Mouse (Mus musculus): ENCODE measurements around the gene Grin3b. TPM values are rescaled to one million over a fixed set of nuclear protein-coding genes. Genes with fewer than 3 reads are reported as not detected.

Gene Grin3b
- total and polyA plus RNA-seq, 2 experiments from 2014 or later: 0.14 to 0.18 TPM

GRCm38 (mm10) chr10:79945507-79946234 is 24.8 kb upstream of the Grin3b start:
- no peak overlapping the region for H3K27ac ChIP-seq (ENCODE audit: low read depth, low read length)
- no peak overlapping the region for H3K4me2 ChIP-seq (ENCODE audit: low read depth)
- WGBS: 19% methylated on average over 16 of the region's 16 CpGs
- ATAC-seq (0 out of 2 replicates have a peak, but pooled peaks have one; percentile 32), DNase-seq (no peak)
- no peaks in the 10 kb centered on the region for H3K27me3 ChIP-seq (ENCODE audit: insufficient read depth, low read length)
- H3K4me1 ChIP-seq (ENCODE audit: insufficient read depth): no peaks in the 10 kb centered on the region
- H3K9ac ChIP-seq: no peak overlapping the region
- H3K9me3 ChIP-seq (ENCODE audit: low read length): no peaks in the 10 kb centered on the region
- no peak for TF ChIP-seq CTCF (IDR thresholded peaks at IDR 0.05; ENCODE audit: low read depth)
- H3K4me3 ChIP-seq (ENCODE audit: low read depth, low read length): no peak overlapping the region
- peaks cover 11% of the 10 kb centered on the region; the same call in 1 of the 2 replicates for H3K36me3 ChIP-seq (ENCODE audit: insufficient read depth)

DNA sequence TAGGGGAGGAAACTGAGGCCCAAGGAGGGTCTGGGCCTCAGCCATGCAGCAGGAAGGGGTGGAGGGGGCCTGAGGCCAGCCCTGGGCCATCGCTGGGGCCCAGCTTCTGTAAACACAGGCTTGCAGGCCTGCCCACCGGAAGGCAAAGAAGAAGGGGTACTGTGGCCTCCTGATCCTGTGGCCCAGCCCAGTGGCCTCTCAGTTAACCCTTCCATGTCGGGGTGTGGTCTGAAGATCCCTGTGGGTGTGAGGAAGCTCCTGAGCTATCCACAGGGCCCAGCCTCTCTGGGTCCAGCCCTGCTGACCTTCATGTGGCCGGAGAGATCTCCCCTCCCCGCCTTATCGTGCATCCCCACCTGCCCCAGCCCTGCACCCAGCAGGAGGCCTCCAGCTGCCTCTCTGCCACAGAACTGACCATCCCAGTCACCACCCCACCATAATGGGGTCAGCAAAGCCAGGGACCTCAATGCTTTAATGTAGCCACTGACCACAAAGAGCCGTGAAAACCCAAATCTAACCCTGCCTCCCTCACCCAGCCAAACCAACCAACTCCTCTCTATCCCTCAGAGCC is 23.7 kb upstream of the Grin3b start:
- WGBS: 34% methylated on average over 7 of the region's 7 CpGs
- TF ChIP-seq CTCF (IDR thresholded peaks at IDR 0.05; ENCODE audit: low read depth): no peak
- ATAC-seq: no peak
- H3K4me1 ChIP-seq (ENCODE audit: insufficient read depth): no peaks in the 10 kb centered on the region
- no peak overlapping the region for H3K9ac ChIP-seq
- H3K27ac ChIP-seq (ENCODE audit: low read depth, low read length): no peak overlapping the region
- no peak for DNase-seq
- no peaks in the 10 kb centered on the region for H3K9me3 ChIP-seq (ENCODE audit: low read length)
- H3K4me3 ChIP-seq (ENCODE audit: low read depth, low read length): no peak overlapping the region
- no peaks in the 10 kb centered on the region for H3K27me3 ChIP-seq (ENCODE audit: insufficient read depth, low read length)
- no peak overlapping the region for H3K4me2 ChIP-seq (ENCODE audit: low read depth)
- H3K36me3 ChIP-seq (ENCODE audit: insufficient read depth): peaks cover 19% of the 10 kb centered on the region

- WGBS: 83% methylated on average over 6 of the region's 6 CpGs
- no peak for DNase-seq
- TF ChIP-seq CTCF (IDR thresholded peaks at IDR 0.05; ENCODE audit: low read depth): no peak
Observed at GRCm38 (mm10) chr10:79947502-79947901, 23.0 kb upstream of the Grin3b start.

DNA sequence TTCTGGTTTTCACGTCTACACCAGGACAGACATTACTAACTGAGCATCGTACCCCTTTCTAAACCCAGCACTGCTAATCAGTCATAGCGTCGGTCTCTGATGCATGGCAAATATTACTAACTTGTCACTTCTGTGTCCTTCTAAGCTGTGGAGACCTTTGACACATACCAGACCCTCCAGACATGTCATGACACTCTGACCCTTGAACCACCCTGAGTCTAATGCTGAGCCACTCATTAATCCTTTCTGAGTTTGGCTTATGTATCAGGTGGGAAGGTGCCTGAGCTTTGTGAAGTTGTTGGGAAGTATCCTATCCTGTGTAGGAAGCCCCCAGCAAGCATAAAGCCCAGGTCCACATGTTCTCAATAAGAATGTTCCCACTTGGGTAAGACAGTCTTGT is 20.6 kb upstream of the Grin3b start:
- 90% methylated on average over 4 of the region's 4 CpGs for WGBS
- Histone ChIP-seq H3K4me1 (ENCODE audit: insufficient read depth) (no peaks in the 10 kb centered on the region), H3K4me2 (ENCODE audit: low read depth) (no peak overlapping the region), H3K9ac (no peak overlapping the region), H3K9me3 (ENCODE audit: low read length) (no peaks in the 10 kb centered on the region), H3K27ac (ENCODE audit: low read depth, low read length) (no peak overlapping the region), H3K4me3 (ENCODE audit: low read depth, low read length) (no peak overlapping the region), H3K36me3 (ENCODE audit: insufficient read depth) (peaks cover 22% of the 10 kb centered on the region), H3K27me3 (ENCODE audit: insufficient read depth, low read length) (no peaks in the 10 kb centered on the region)
- TF ChIP-seq CTCF (IDR thresholded peaks at IDR 0.05; ENCODE audit: low read depth): no peak
- ATAC-seq (no peak), DNase-seq (no peak)

More at GRCm38 (mm10) chr10:79947502-79947901, 23.0 kb upstream of the Grin3b start:
- Histone ChIP-seq H3K9me3 (ENCODE audit: low read length) (no peaks in the 10 kb centered on the region), H3K4me2 (ENCODE audit: low read depth) (no peak overlapping the region), H3K9ac (no peak overlapping the region), H3K4me1 (ENCODE audit: insufficient read depth) (no peaks in the 10 kb centered on the region), H3K27me3 (ENCODE audit: insufficient read depth, low read length) (no peaks in the 10 kb centered on the region), H3K36me3 (ENCODE audit: insufficient read depth) (peaks cover 19% of the 10 kb centered on the region), H3K4me3 (ENCODE audit: low read depth, low read length) (no peak overlapping the region), H3K27ac (ENCODE audit: low read depth, low read length) (no peak overlapping the region)
- ATAC-seq: no peak

- H3K4me3 ChIP-seq (ENCODE audit: low read depth, low read length): no peak overlapping the region
- peaks cover 22% of the 10 kb centered on the region for H3K36me3 ChIP-seq (ENCODE audit: insufficient read depth)
- H3K4me1 ChIP-seq (ENCODE audit: insufficient read depth): no peaks in the 10 kb centered on the region
- 83% methylated on average over 18 of the region's 18 CpGs for WGBS
- DNase-seq (no peak), ATAC-seq (no peak)
- no peak overlapping the region for H3K9ac ChIP-seq
- H3K27me3 ChIP-seq (ENCODE audit: insufficient read depth, low read length): no peaks in the 10 kb centered on the region
- H3K27ac ChIP-seq (ENCODE audit: low read depth, low read length): no peak overlapping the region
- H3K4me2 ChIP-seq (ENCODE audit: low read depth): no peak overlapping the region
- no peaks in the 10 kb centered on the region for H3K9me3 ChIP-seq (ENCODE audit: low read length)
- no peak for TF ChIP-seq CTCF (IDR thresholded peaks at IDR 0.05; ENCODE audit: low read depth)
Observed at GRCm38 (mm10) chr10:79950661-79951060, 19.9 kb upstream of the Grin3b start.

DNA sequence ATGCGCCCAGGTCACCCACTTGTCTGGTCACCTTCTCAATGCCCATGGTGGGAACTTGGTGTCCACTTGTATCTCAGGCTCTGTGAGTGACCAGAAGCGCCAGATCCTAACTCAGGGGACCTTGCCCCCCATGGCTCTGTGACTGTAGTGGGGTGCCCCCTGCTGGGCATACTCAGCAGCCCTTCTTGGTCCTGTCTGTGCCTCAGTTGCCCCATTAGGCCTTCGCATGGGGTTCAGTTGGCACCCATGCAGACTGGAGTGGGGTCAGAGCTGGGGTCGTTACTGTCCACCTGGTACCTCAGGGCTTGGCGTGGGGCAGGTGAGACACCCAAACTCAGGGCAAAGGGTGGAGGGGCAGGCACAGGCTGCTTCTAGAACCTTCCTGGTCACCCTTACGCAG is 16.6 kb upstream of the Grin3b start:
- peak; percentile 63 for TF ChIP-seq CTCF (IDR thresholded peaks at IDR 0.05; ENCODE audit: low read depth)
- Histone ChIP-seq H3K9me3 (ENCODE audit: low read length) (no peaks in the 10 kb centered on the region), H3K4me2 (ENCODE audit: low read depth) (no peak overlapping the region), H3K4me3 (ENCODE audit: low read depth, low read length) (no peak overlapping the region), H3K4me1 (ENCODE audit: insufficient read depth) (no peaks in the 10 kb centered on the region), H3K36me3 (ENCODE audit: insufficient read depth) (peaks cover 22% of the 10 kb centered on the region), H3K27me3 (ENCODE audit: insufficient read depth, low read length) (no peaks in the 10 kb centered on the region), H3K27ac (ENCODE audit: low read depth, low read length) (no peak overlapping the region), H3K9ac (no peak overlapping the region)
- WGBS: 91% methylated on average over 6 of the region's 6 CpGs
- no peak for ATAC-seq
- DNase-seq: no peak

DNA sequence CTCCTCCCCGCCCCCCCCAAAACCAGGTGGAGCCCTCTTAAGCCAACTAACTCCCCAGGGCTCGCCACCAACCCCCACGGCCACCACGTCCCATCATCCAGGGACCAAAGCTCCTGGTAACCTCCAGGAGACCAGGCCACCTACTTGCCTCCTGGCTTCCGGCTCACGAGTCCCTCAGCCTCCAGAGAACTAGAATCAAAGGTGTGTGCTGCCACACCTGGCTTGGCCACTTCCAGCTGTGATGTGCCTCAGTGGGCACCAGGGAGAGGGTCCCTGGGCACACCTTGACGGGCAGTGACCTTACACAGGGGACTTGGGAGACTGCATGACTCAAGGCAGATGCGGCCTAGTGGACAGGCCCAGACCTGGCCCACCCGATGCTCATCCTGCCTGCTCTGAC is 14.8 kb upstream of the Grin3b start:
- H3K36me3 ChIP-seq (ENCODE audit: insufficient read depth): peaks cover 11% of the 10 kb centered on the region; the same call in 1 of the 2 replicates
- H3K9ac ChIP-seq: no peak overlapping the region
- DNase-seq (no peak), ATAC-seq (no peak)
- H3K27ac ChIP-seq (ENCODE audit: low read depth, low read length): no peak overlapping the region
- no peak for TF ChIP-seq CTCF (IDR thresholded peaks at IDR 0.05; ENCODE audit: low read depth)
- no peaks in the 10 kb centered on the region for H3K4me1 ChIP-seq (ENCODE audit: insufficient read depth)
- H3K4me2 ChIP-seq (ENCODE audit: low read depth): no peak overlapping the region
- no peaks in the 10 kb centered on the region for H3K27me3 ChIP-seq (ENCODE audit: insufficient read depth, low read length)
- 79% methylated on average over 9 of the region's 9 CpGs for WGBS
- H3K4me3 ChIP-seq (ENCODE audit: low read depth, low read length): no peak overlapping the region
- H3K9me3 ChIP-seq (ENCODE audit: low read length): no peaks in the 10 kb centered on the region

Measured in forebrain, postnatal 0 days (tissue).